27 mouse cellular contexts compared by ENCODE assay signal in the genomic region with DNA sequence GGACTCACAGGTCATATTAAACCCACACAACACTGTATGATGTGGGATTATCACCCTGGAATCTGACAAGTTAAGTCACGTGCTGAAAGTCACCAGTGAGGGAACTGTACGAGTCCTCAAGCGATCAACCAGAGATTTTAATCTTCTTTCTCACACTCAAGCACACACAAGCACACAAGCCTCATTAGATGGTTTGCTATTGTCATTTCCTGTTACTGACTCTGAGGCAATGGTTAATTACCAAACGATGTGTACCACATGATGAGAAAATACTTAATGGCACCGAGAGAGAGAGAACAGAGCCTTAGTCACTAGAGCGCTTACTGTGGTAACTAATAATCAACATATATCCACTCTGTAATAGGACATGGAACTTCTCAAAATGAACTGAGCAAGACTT.
"Had no signal": no experiment of that assay in that cellular context is flagged by ENCODE, and none has a peak within 500 bp of the region (broad histone marks: within the 10 kb centered on the region; RNA-seq: fewer than 3 reads in every experiment).

No protein-coding gene starts in this region.

- H3K9me3 ChIP-seq: heart, embryonic 13.5 days; heart, embryonic 15.5 days; hindbrain, embryonic 13.5 days; hindbrain, embryonic 15.5 days; kidney, embryonic 15.5 days; limb, embryonic 13.5 days; limb, embryonic 15.5 days; liver, embryonic 12.5 days had no signal

- H3K4me1 ChIP-seq: hindbrain, embryonic 13.5 days; hindbrain, embryonic 15.5 days; kidney, embryonic 15.5 days; limb, embryonic 13.5 days; limb, embryonic 15.5 days had no signal

- H3K36me3 ChIP-seq: heart, embryonic 15.5 days had no signal

- H3K4me3 ChIP-seq: heart, embryonic 13.5 days; heart, embryonic 15.5 days; hindbrain, embryonic 13.5 days; hindbrain, embryonic 15.5 days; kidney, embryonic 15.5 days; limb, embryonic 13.5 days; limb, embryonic 15.5 days; liver, embryonic 12.5 days had no signal

- ATAC-seq: forebrain, postnatal 0 days; hindbrain, postnatal 0 days; intestine, embryonic 16.5 days; liver, embryonic 12.5 days had no signal

- H3K4me2 ChIP-seq: heart, embryonic 11.5 days; heart, embryonic 13.5 days; heart, embryonic 15.5 days; hindbrain, embryonic 13.5 days; hindbrain, embryonic 15.5 days; kidney, embryonic 15.5 days; limb, embryonic 13.5 days; limb, embryonic 15.5 days; liver, embryonic 12.5 days had no signal

- H3K27ac ChIP-seq: hindbrain, embryonic 13.5 days; hindbrain, embryonic 15.5 days; hindbrain, postnatal 0 days; kidney, embryonic 15.5 days; kidney, postnatal 0 days; limb, embryonic 13.5 days; limb, embryonic 15.5 days; liver, embryonic 12.5 days; liver, embryonic 14.5 days had no signal

- H3K27me3 ChIP-seq: heart, embryonic 13.5 days; heart, embryonic 15.5 days; hindbrain, embryonic 13.5 days; hindbrain, embryonic 15.5 days; kidney, embryonic 15.5 days; limb, embryonic 13.5 days; limb, embryonic 15.5 days; liver, embryonic 12.5 days had no signal

- H3K9ac ChIP-seq: forebrain, postnatal 0 days; heart, embryonic 15.5 days; hindbrain, embryonic 13.5 days; hindbrain, embryonic 15.5 days; kidney, embryonic 15.5 days; limb, embryonic 13.5 days; limb, embryonic 15.5 days; liver, embryonic 12.5 days; liver, embryonic 14.5 days had no signal

- DNase-seq: forebrain, postnatal 0 days; gastrocnemius, postnatal 14 days; gastrocnemius, postnatal 36 days; heart, adult 11 months; heart, postnatal 14 days; heart, postnatal 36 days; kidney, adult 11 months; kidney, adult 2 months; kidney, adult 9 months; kidney, postnatal 14 days; kidney, postnatal 36 days; layer of hippocampus, adult 9-11 months; layer of hippocampus, postnatal 36 days; left cerebral cortex, postnatal 4 days had no signal
